Mouse (Mus musculus) megakaryocyte, embryonic 14.5 days (primary cell): Measurements from ENCODE around the gene Fer1l4.

Source experiments
- FLI1 ChIP-seq: IDR thresholded peaks from 2 replicates; pipeline ENCODE4 v1.6.1; 2012; ENCODE audit warnings: low read length, inconsistent platforms, mixed read lengths
- GATA1 ChIP-seq: IDR thresholded peaks from 3 replicates; pipeline ENCODE4 v1.6.1; 2012; ENCODE audit warnings: mixed read lengths, low read length, inconsistent platforms, borderline replicate concordance

DNA sequence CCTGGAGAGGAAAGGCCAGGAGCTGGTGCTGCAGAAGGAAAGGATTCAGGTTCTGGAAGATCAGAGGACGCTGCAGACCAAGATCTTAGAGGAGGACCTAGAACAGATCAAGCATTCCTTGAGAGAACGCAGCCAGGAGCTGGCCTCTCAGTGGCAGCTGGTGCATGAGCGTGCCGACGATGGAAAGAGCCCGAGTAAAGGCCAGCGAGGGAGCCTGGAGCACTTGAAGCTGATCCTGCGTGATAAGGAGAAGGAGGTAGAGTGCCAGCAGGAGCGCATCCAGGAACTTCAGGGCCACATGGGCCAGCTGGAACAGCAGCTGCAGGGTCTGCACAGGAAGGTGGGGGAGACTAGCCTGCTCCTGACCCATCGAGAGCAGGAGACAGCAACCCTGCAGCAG lies 61.6 kb downstream of the Fer1l4 start:
- TF ChIP-seq GATA1 (no peak), FLI1 (no peak)
